30 mouse cellular contexts compared by ENCODE assay signal in genomic region chr12:84501278-84501677, GRCm38 (mm10). TPM values are rescaled to one million over a fixed set of nuclear protein-coding genes. Genes with fewer than 3 reads are reported as not detected.
A peak's percentile ranks its signal among the peaks of the same experiment; 100 is the strongest.
DNase-seq lines count a peak whose midpoint lies in the region; ATAC-seq lines count a peak whose summit lies in the region.
"Had no signal": no experiment of that assay in that cellular context is flagged by ENCODE, and none has a peak within 500 bp of the region (broad histone marks: within the 10 kb centered on the region; RNA-seq: fewer than 3 reads in every experiment).

No protein-coding gene starts in this region.

- H3K27ac ChIP-seq in forebrain, embryonic 12.5 days: 0 out of 2 replicates have a peak overlapping the region, but pooled peaks have one; percentile 36
- H3K27ac ChIP-seq in forebrain, embryonic 11.5 days (ENCODE audit: low read depth, low read length): no peak overlapping the region
- peak overlapping the region; percentile 66 for H3K27ac ChIP-seq in hindbrain, embryonic 14.5 days
- no peak overlapping the region for H3K27ac ChIP-seq in hindbrain, embryonic 10.5 days
- H3K27ac ChIP-seq in midbrain, embryonic 14.5 days (replicated peaks; ENCODE audit: low read depth, low read length): peak overlapping the region; percentile 77
- 0 out of 2 replicates have a peak overlapping the region, but pooled peaks have one; percentile 25 for H3K27ac ChIP-seq in neural tube, embryonic 14.5 days (ENCODE audit: low read depth, low read length)
- H3K27ac ChIP-seq: heart, adult 2 months; heart, embryonic 13.5 days; liver, embryonic 14.5 days; macrophage; stomach, postnatal 0 days had no signal

- no peak overlapping the region for H3K4me3 ChIP-seq in forebrain, embryonic 12.5 days (replicated peaks)
- H3K4me3 ChIP-seq in forebrain, embryonic 11.5 days (ENCODE audit: low read depth, low read length): no peak overlapping the region
- H3K4me3 ChIP-seq in hindbrain, embryonic 14.5 days (replicated peaks; ENCODE audit: low read length): no peak overlapping the region
- no peak overlapping the region for H3K4me3 ChIP-seq in hindbrain, embryonic 10.5 days
- H3K4me3 ChIP-seq in midbrain, embryonic 14.5 days (replicated peaks; ENCODE audit: low read depth, low read length): no peak overlapping the region
- no peak overlapping the region for H3K4me3 ChIP-seq in neural tube, embryonic 14.5 days (ENCODE audit: low read depth, low read length)
- H3K4me3 ChIP-seq: erythroblast, embryonic 14.5 days; heart, adult 2 months; heart, embryonic 13.5 days; myocyte had no signal

- DNase-seq in forebrain, embryonic 11.5 days (ENCODE audit: low spot score): no peak
- no peak for DNase-seq in hindbrain, embryonic 14.5 days (ENCODE audit: low spot score)
- no peak for DNase-seq in hindbrain, embryonic 10.5 days (ENCODE audit: low spot score)
- DNase-seq in midbrain, embryonic 14.5 days: no peak
- DNase-seq in heart, postnatal 4 days: no peak
- DNase-seq: adrenal gland, adult 8-10 months; cerebellum, adult 2 months; cerebellum, postnatal 14 days; heart, adult 2 months; heart, postnatal 10 days; kidney, adult 8-10 months; kidney, postnatal 10 days; liver; lung, adult 2 months; lung, postnatal 10 days; right cerebral cortex, postnatal 4 days; thymus, adult 18-20 months; thymus, postnatal 36 days had no signal

- no peak for ATAC-seq in forebrain, embryonic 12.5 days (ENCODE audit: low FRiP score)
- no peak for ATAC-seq in forebrain, embryonic 11.5 days (replicated peaks; ENCODE audit: low FRiP score)
- no peak; the same call in 1 of the 2 replicates for ATAC-seq in hindbrain, embryonic 14.5 days (ENCODE audit: low FRiP score)
- ATAC-seq in midbrain, embryonic 14.5 days (ENCODE audit: low FRiP score, low TSS enrichment): no peak
- no peak for ATAC-seq in neural tube, embryonic 14.5 days (ENCODE audit: low read depth)
- ATAC-seq in CD4-positive, CD25-positive, alpha-beta regulatory T cell, adult 4 months: no peak
- ATAC-seq: forebrain, embryonic 16.5 days; intestine, embryonic 16.5 days had no signal

- H3K9ac ChIP-seq in forebrain, embryonic 12.5 days: no peak overlapping the region
- no peak overlapping the region for H3K9ac ChIP-seq in forebrain, embryonic 11.5 days (ENCODE audit: low read length)
- H3K9ac ChIP-seq in hindbrain, embryonic 14.5 days: no peak overlapping the region
- H3K9ac ChIP-seq in midbrain, embryonic 14.5 days (replicated peaks; ENCODE audit: low read length): 0 out of 2 replicates have a peak overlapping the region, but pooled peaks have one; percentile 4
- no peak overlapping the region; the same call in 1 of the 2 replicates for H3K9ac ChIP-seq in neural tube, embryonic 14.5 days (replicated peaks; ENCODE audit: low read depth, low read length)
- H3K9ac ChIP-seq: liver, embryonic 14.5 days had no signal

- no peaks in the 10 kb centered on the region for H3K27me3 ChIP-seq in forebrain, embryonic 12.5 days
- no peaks in the 10 kb centered on the region for H3K27me3 ChIP-seq in forebrain, embryonic 11.5 days (ENCODE audit: control insufficient read depth, insufficient read depth, low read length)
- no peaks in the 10 kb centered on the region for H3K27me3 ChIP-seq in hindbrain, embryonic 14.5 days (ENCODE audit: control insufficient read depth, insufficient read depth, low read length)
- H3K27me3 ChIP-seq in hindbrain, embryonic 10.5 days (ENCODE audit: insufficient read depth, poor library complexity, severe bottlenecking): no peaks in the 10 kb centered on the region
- no peaks in the 10 kb centered on the region for H3K27me3 ChIP-seq in midbrain, embryonic 14.5 days (ENCODE audit: control insufficient read depth, insufficient read depth, low read length)
- no peaks in the 10 kb centered on the region for H3K27me3 ChIP-seq in neural tube, embryonic 14.5 days (ENCODE audit: control insufficient read depth, insufficient read depth, low read length)
- H3K27me3 ChIP-seq: heart, embryonic 13.5 days had no signal

- peaks cover 20% of the 10 kb centered on the region for H3K4me1 ChIP-seq in forebrain, embryonic 12.5 days
- H3K4me1 ChIP-seq in forebrain, embryonic 11.5 days (replicated peaks; ENCODE audit: control insufficient read depth, insufficient read depth, low read length): no peaks in the 10 kb centered on the region; the same call in 1 of the 2 replicates
- H3K4me1 ChIP-seq in hindbrain, embryonic 14.5 days (replicated peaks; ENCODE audit: control insufficient read depth, insufficient read depth, low read length): peaks cover 17% of the 10 kb centered on the region
- 0 out of 2 replicates have a peak, but pooled peaks cover 5% of the 10 kb centered on the region for H3K4me1 ChIP-seq in hindbrain, embryonic 10.5 days (replicated peaks)
- peaks cover 25% of the 10 kb centered on the region for H3K4me1 ChIP-seq in midbrain, embryonic 14.5 days (ENCODE audit: control insufficient read depth, insufficient read depth, low read length)
- H3K4me1 ChIP-seq in neural tube, embryonic 14.5 days (ENCODE audit: control insufficient read depth, insufficient read depth, low read length): peaks cover 4% of the 10 kb centered on the region

- H3K9me3 ChIP-seq in forebrain, embryonic 12.5 days: no peaks in the 10 kb centered on the region
- no peaks in the 10 kb centered on the region for H3K9me3 ChIP-seq in forebrain, embryonic 11.5 days (ENCODE audit: control insufficient read depth, low read length)
- no peaks in the 10 kb centered on the region for H3K9me3 ChIP-seq in hindbrain, embryonic 14.5 days (ENCODE audit: control insufficient read depth, low read length)
- no peaks in the 10 kb centered on the region for H3K9me3 ChIP-seq in hindbrain, embryonic 10.5 days
- no peaks in the 10 kb centered on the region for H3K9me3 ChIP-seq in midbrain, embryonic 14.5 days (ENCODE audit: control insufficient read depth, low read length)
- H3K9me3 ChIP-seq in neural tube, embryonic 14.5 days (ENCODE audit: control insufficient read depth, low read length): no peaks in the 10 kb centered on the region
- H3K9me3 ChIP-seq: G1E; heart, embryonic 13.5 days had no signal

- no peak overlapping the region for H3K4me2 ChIP-seq in forebrain, embryonic 12.5 days
- H3K4me2 ChIP-seq in forebrain, embryonic 11.5 days (ENCODE audit: low read depth, low read length, severe bottlenecking): no peak overlapping the region
- peak overlapping the region; percentile 24; the same call in 1 of the 2 replicates for H3K4me2 ChIP-seq in hindbrain, embryonic 14.5 days (replicated peaks)
- peak overlapping the region; percentile 39 for H3K4me2 ChIP-seq in midbrain, embryonic 14.5 days (ENCODE audit: low read length)
- H3K4me2 ChIP-seq in neural tube, embryonic 14.5 days (ENCODE audit: low read depth, low read length): peak overlapping the region; percentile 9; the same call in 1 of the 2 replicates
- H3K4me2 ChIP-seq: heart, embryonic 13.5 days had no signal

- 73% methylated on average over 4 of the region's 4 CpGs for WGBS in forebrain, embryonic 12.5 days
- 71% methylated on average over 4 of the region's 4 CpGs for whole genome bisulfite sequencing in forebrain, embryonic 11.5 days
- WGBS in hindbrain, embryonic 14.5 days: 49% methylated on average over 4 of the region's 4 CpGs
- WGBS in hindbrain, embryonic 10.5 days: 83% methylated on average over 4 of the region's 4 CpGs
- 34% methylated on average over 4 of the region's 4 CpGs for WGBS in midbrain, embryonic 14.5 days
- WGBS in neural tube, embryonic 14.5 days: 59% methylated on average over 4 of the region's 4 CpGs

- no peaks in the 10 kb centered on the region for H3K36me3 ChIP-seq in forebrain, embryonic 12.5 days (replicated peaks)
- H3K36me3 ChIP-seq in forebrain, embryonic 11.5 days (ENCODE audit: control insufficient read depth, insufficient read depth, low read length): no peaks in the 10 kb centered on the region
- no peaks in the 10 kb centered on the region for H3K36me3 ChIP-seq in hindbrain, embryonic 14.5 days (replicated peaks; ENCODE audit: control insufficient read depth, insufficient read depth)
- H3K36me3 ChIP-seq in hindbrain, embryonic 10.5 days: no peaks in the 10 kb centered on the region
- no peaks in the 10 kb centered on the region for H3K36me3 ChIP-seq in midbrain, embryonic 14.5 days (ENCODE audit: control insufficient read depth, insufficient read depth, low read length)
- no peaks in the 10 kb centered on the region for H3K36me3 ChIP-seq in neural tube, embryonic 14.5 days (ENCODE audit: control insufficient read depth, insufficient read depth, low read length)
- H3K36me3 ChIP-seq: heart, embryonic 13.5 days had no signal

RNA-seq across cellular contexts. Expression of gene Lin52, which starts 50.1 kb away (rescaled TPM):
- polyA plus RNA-seq in forebrain, embryonic 12.5 days (2016; fragmentation: Nextera tagmentation; extraction: Ambion mirVana): 37.5 and 39.2 TPM in 2 replicates
- polyA plus RNA-seq in forebrain, embryonic 11.5 days (2014; fragmentation: Nextera tagmentation; extraction: Ambion mirVana): 36.5 and 38.6 TPM in 2 replicates
- polyA plus RNA-seq in hindbrain, embryonic 14.5 days (2014; fragmentation: Nextera tagmentation; extraction: Ambion mirVana): 30.4 and 34.3 TPM in 2 replicates
- polyA plus RNA-seq in hindbrain, embryonic 10.5 days (2016; fragmentation: Nextera tagmentation; extraction: Ambion mirVana): 30.4 and 30.8 TPM in 2 replicates
- polyA plus RNA-seq in midbrain, embryonic 14.5 days (2014; fragmentation: Nextera tagmentation; extraction: Ambion mirVana): 37.1 and 41.5 TPM in 2 replicates
- 30.8 and 35.0 TPM in 2 replicates for polyA plus RNA-seq in neural tube, embryonic 14.5 days (2014; fragmentation: Nextera tagmentation; extraction: Ambion mirVana)
- total RNA-seq in heart, postnatal 4 days (2021): 1 to 10 TPM; 7.2 to 7.9 TPM
- polyA plus RNA-seq in CD4-positive, CD25-positive, alpha-beta regulatory T cell, adult 4 months (2017; shearing (Covaris generic)): 10 to 100 TPM; 20.9 to 29.3 TPM

RNA-seq across cellular contexts. Expression of gene Aldh6a1, which starts 50.5 kb away (rescaled TPM):
- 26.6 and 26.8 TPM in 2 replicates for polyA plus RNA-seq in forebrain, embryonic 12.5 days (2016; fragmentation: Nextera tagmentation; extraction: Ambion mirVana)
- polyA plus RNA-seq in forebrain, embryonic 11.5 days (2014; fragmentation: Nextera tagmentation; extraction: Ambion mirVana): 20.8 and 21.0 TPM in 2 replicates
- polyA plus RNA-seq in hindbrain, embryonic 14.5 days (2014; fragmentation: Nextera tagmentation; extraction: Ambion mirVana): 37.9 and 38.3 TPM in 2 replicates
- polyA plus RNA-seq in hindbrain, embryonic 10.5 days (2016; fragmentation: Nextera tagmentation; extraction: Ambion mirVana): 15.6 and 16.4 TPM in 2 replicates
- polyA plus RNA-seq in midbrain, embryonic 14.5 days (2014; fragmentation: Nextera tagmentation; extraction: Ambion mirVana): 29.6 and 39.4 TPM in 2 replicates
- 41.7 and 45.1 TPM in 2 replicates for polyA plus RNA-seq in neural tube, embryonic 14.5 days (2014; fragmentation: Nextera tagmentation; extraction: Ambion mirVana)
- 10 to 100 TPM; 44.4 to 46.2 TPM for total RNA-seq in heart, postnatal 4 days (2021)
- 10 to 100 TPM; 13.9 to 15.6 TPM for polyA plus RNA-seq in CD4-positive, CD25-positive, alpha-beta regulatory T cell, adult 4 months (2017; shearing (Covaris generic))

Comparison
In these comparisons a context has a peak if more than half of its experiments do, and no peak if none do; other contexts are left out.
1. H3K27ac ChIP-seq: peak in forebrain, embryonic 12.5 days (single experiment), hindbrain, embryonic 14.5 days (single experiment), midbrain, embryonic 14.5 days (single experiment) and neural tube, embryonic 14.5 days (single experiment); none in forebrain, embryonic 11.5 days (single experiment) and hindbrain, embryonic 10.5 days (single experiment).
2. H3K4me2 ChIP-seq: peak in hindbrain, embryonic 14.5 days (single experiment), midbrain, embryonic 14.5 days (single experiment) and neural tube, embryonic 14.5 days (single experiment); none in forebrain, embryonic 12.5 days (single experiment) and forebrain, embryonic 11.5 days (single experiment).